Mouse (Mus musculus): ENCODE results near the gene Gprin3. TPM values are rescaled to one million over a fixed set of nuclear protein-coding genes. Genes with fewer than 3 reads are reported as not detected.

Gprin3 gene
- polyA plus RNA-seq, 1 experiment from 2014 or later, result 5.3 TPM

DNA sequence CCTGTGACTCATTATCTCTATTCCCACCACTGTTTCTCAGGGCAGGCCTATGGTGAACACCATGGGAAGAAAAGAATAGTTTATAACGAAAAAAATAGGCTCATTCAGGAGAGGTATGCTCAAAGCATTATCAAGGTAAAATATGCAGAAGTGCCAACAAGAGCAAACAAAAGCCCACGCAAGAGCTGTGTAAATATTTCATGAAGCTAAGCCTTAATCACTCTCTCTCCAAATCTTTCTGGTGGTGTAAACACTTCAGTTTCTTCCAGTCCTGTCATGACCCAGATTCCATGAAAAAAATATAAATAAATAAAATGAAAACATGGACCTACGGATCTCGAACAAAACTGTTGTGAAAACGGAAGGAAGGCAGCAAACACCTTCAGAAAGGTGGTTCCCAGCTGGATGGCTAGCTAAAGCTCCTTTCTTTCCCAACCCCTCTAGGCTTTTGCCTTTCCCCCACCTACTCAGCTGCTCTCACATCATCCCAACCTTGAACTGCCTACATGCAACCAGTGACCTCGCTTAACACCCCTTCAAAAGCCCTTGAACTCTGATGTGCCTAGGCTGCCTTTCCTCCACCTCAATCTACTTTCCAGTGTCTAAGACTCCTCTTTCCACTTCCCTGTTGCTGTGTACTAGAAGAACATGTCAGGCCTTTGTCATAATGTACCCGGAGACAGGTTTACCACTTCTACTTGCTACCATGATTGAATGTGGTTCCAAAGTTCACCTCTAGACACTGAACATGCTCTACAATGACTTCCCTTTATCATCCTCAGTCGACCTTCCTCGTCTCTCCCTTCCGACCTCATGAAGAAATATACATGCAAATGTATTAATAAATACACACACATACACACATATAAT is 988 bp downstream of the Gprin3 start:
- Histone ChIP-seq H3K36me3 (ENCODE audit: control insufficient read depth, insufficient read depth, low read length) (no peaks in the 10 kb centered on the region), H3K9me3 (ENCODE audit: control insufficient read depth, low read length) (no peaks in the 10 kb centered on the region), H3K4me3 (ENCODE audit: low read depth, low read length) (peak overlapping the region; percentile 40), H3K4me1 (replicated peaks; ENCODE audit: control insufficient read depth, insufficient read depth, low read length) (0 out of 2 replicates have a peak, but pooled peaks cover 3% of the 10 kb centered on the region), H3K4me2 (ENCODE audit: low read length) (peak overlapping the region; percentile 59), H3K9ac (ENCODE audit: low read length) (no peak overlapping the region), H3K27me3 (replicated peaks; ENCODE audit: control insufficient read depth, insufficient read depth, low read length) (no peaks in the 10 kb centered on the region), H3K27ac (ENCODE audit: low read depth) (peak overlapping the region; percentile 25; the same call in 1 of the 2 replicates)
- 54% methylated on average over 10 of the region's 10 CpGs for WGBS
- DNase-seq (ENCODE audit: low spot score) (no peak), ATAC-seq (replicated peaks; ENCODE audit: low FRiP score, low TSS enrichment, low read depth) (peak; percentile 52)

DNA sequence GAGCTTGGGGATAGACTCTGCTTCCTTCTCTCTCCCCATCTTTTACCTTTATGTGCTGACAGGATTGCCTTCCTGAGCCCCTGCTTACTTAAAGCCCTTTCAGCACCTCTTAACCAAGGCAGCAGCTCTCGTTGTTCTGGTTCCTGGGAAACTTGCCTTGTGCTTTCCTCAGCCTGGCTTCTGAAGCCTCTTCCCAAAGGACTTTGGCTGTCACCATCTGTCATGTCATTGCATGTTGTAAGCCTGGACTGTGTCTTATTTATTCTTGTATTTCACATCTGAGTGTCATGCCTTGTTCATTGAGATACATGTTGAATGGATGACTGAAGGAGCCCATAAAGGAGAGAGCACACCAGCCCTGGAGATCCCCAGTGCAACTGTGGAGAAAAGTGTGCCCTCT is 2.3 kb downstream of the Gprin3 start:
- WGBS, result 38% methylated on average over 1 of the region's 1 CpGs
- H3K9me3 ChIP-seq (ENCODE audit: control insufficient read depth, low read length), result no peaks in the 10 kb centered on the region
- no peak overlapping the region for H3K9ac ChIP-seq (ENCODE audit: low read length)
- no peak overlapping the region for H3K4me3 ChIP-seq (ENCODE audit: low read depth, low read length)
- no peak overlapping the region for H3K4me2 ChIP-seq (ENCODE audit: low read length)
- no peak overlapping the region for H3K27ac ChIP-seq (ENCODE audit: low read depth)
- ATAC-seq (replicated peaks; ENCODE audit: low FRiP score, low TSS enrichment, low read depth) (no peak), DNase-seq (ENCODE audit: low spot score) (no peak)
- H3K27me3 ChIP-seq (replicated peaks; ENCODE audit: control insufficient read depth, insufficient read depth, low read length), result no peaks in the 10 kb centered on the region
- 0 out of 2 replicates have a peak, but pooled peaks cover 3% of the 10 kb centered on the region for H3K4me1 ChIP-seq (replicated peaks; ENCODE audit: control insufficient read depth, insufficient read depth, low read length)
- H3K36me3 ChIP-seq (ENCODE audit: control insufficient read depth, insufficient read depth, low read length), result no peaks in the 10 kb centered on the region

DNA sequence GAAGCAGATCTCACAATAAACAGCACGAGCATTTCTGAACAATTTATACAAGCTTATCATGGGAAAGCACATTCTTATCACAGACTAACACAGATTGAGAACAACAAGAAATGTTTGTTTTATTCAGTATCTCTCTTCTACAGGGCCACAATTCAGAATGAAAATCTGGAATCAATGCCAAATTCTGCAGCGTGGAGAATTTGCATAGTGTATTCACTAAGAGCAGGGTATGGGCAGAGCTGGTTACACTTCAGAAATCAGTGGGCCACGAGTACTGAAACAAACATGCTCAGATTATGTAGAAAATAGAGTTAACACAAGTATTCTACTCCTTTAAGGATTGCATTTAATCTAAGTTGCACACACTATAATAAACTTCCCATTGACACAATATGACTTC is 6.8 kb downstream of the Gprin3 start:
- H3K4me2 ChIP-seq (ENCODE audit: low read length), result no peak overlapping the region
- no peak for DNase-seq (ENCODE audit: low spot score)
- no peaks in the 10 kb centered on the region for H3K36me3 ChIP-seq (ENCODE audit: control insufficient read depth, insufficient read depth, low read length)
- no peaks in the 10 kb centered on the region for H3K9me3 ChIP-seq (ENCODE audit: control insufficient read depth, low read length)
- no peak for ATAC-seq (replicated peaks; ENCODE audit: low FRiP score, low TSS enrichment, low read depth)
- no peak overlapping the region for H3K27ac ChIP-seq (ENCODE audit: low read depth)
- no peak overlapping the region for H3K4me3 ChIP-seq (ENCODE audit: low read depth, low read length)
- H3K27me3 ChIP-seq (replicated peaks; ENCODE audit: control insufficient read depth, insufficient read depth, low read length), result no peaks in the 10 kb centered on the region
- H3K4me1 ChIP-seq (replicated peaks; ENCODE audit: control insufficient read depth, insufficient read depth, low read length), result no peaks in the 10 kb centered on the region
- H3K9ac ChIP-seq (ENCODE audit: low read length), result no peak overlapping the region
- 75% methylated on average over 3 of the region's 3 CpGs for WGBS

- no peak overlapping the region for H3K4me3 ChIP-seq (ENCODE audit: low read depth, low read length)
- H3K27me3 ChIP-seq (replicated peaks; ENCODE audit: control insufficient read depth, insufficient read depth, low read length), result no peaks in the 10 kb centered on the region
- no peaks in the 10 kb centered on the region for H3K4me1 ChIP-seq (replicated peaks; ENCODE audit: control insufficient read depth, insufficient read depth, low read length)
- no peak overlapping the region for H3K27ac ChIP-seq (ENCODE audit: low read depth)
- H3K36me3 ChIP-seq (ENCODE audit: control insufficient read depth, insufficient read depth, low read length), result no peaks in the 10 kb centered on the region
- ATAC-seq (replicated peaks; ENCODE audit: low FRiP score, low TSS enrichment, low read depth), result no peak
- DNase-seq (ENCODE audit: low spot score), result no peak
- H3K9ac ChIP-seq (ENCODE audit: low read length), result no peak overlapping the region
- no peak overlapping the region for H3K4me2 ChIP-seq (ENCODE audit: low read length)
- no peaks in the 10 kb centered on the region for H3K9me3 ChIP-seq (ENCODE audit: control insufficient read depth, low read length)
- 54% methylated on average over 2 of the region's 2 CpGs for WGBS
These were observed 7.4 kb downstream of the Gprin3 start for GRCm38 (mm10) chr6:59418659-59419058.

DNA sequence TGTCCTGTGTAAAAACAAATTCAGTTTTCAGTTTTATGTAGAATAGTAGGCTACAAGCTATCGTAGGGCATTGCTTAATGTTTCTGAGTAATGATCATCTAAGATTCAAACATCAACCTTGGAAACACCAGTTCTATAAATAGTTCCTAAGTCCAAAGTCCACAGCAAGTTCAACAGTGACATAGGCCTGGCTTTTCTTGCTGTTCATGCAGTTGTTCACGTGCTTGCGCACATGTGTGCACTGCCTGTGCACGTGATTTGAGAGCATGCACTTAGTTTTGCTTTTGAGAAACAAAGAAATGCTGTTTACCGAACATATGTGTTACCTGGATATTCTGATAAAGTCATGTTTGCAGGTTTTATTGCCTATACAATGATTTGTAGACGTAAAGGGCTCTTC is 11.3 kb downstream of the Gprin3 start:
- Histone ChIP-seq H3K4me3 (ENCODE audit: low read depth, low read length) (no peak overlapping the region), H3K27ac (ENCODE audit: low read depth) (no peak overlapping the region), H3K4me2 (ENCODE audit: low read length) (no peak overlapping the region), H3K36me3 (ENCODE audit: control insufficient read depth, insufficient read depth, low read length) (no peaks in the 10 kb centered on the region), H3K9ac (ENCODE audit: low read length) (no peak overlapping the region), H3K27me3 (replicated peaks; ENCODE audit: control insufficient read depth, insufficient read depth, low read length) (no peaks in the 10 kb centered on the region), H3K9me3 (ENCODE audit: control insufficient read depth, low read length) (no peaks in the 10 kb centered on the region), H3K4me1 (replicated peaks; ENCODE audit: control insufficient read depth, insufficient read depth, low read length) (0 out of 2 replicates have a peak, but pooled peaks cover 6% of the 10 kb centered on the region)
- WGBS, result 70% methylated on average over 6 of the region's 6 CpGs
- no peak for DNase-seq (ENCODE audit: low spot score)
- ATAC-seq (replicated peaks; ENCODE audit: low FRiP score, low TSS enrichment, low read depth), result peak; percentile 64

GRCm38 (mm10) chr6:59412417-59413346 is 13.4 kb downstream of the Gprin3 start:
- H3K9ac ChIP-seq (ENCODE audit: low read length), result no peak overlapping the region
- H3K4me2 ChIP-seq (ENCODE audit: low read length), result no peak overlapping the region
- no peaks in the 10 kb centered on the region for H3K9me3 ChIP-seq (ENCODE audit: control insufficient read depth, low read length)
- 32% methylated on average over 13 of the region's 13 CpGs for WGBS
- DNase-seq (ENCODE audit: low spot score) (no peak), ATAC-seq (replicated peaks; ENCODE audit: low FRiP score, low TSS enrichment, low read depth) (peak; percentile 60; the same call in 1 of the 2 replicates)
- 0 out of 2 replicates have a peak, but pooled peaks cover 6% of the 10 kb centered on the region for H3K4me1 ChIP-seq (replicated peaks; ENCODE audit: control insufficient read depth, insufficient read depth, low read length)
- no peak overlapping the region for H3K4me3 ChIP-seq (ENCODE audit: low read depth, low read length)
- H3K27ac ChIP-seq (ENCODE audit: low read depth), result peak overlapping the region; percentile 76
- no peaks in the 10 kb centered on the region for H3K27me3 ChIP-seq (replicated peaks; ENCODE audit: control insufficient read depth, insufficient read depth, low read length)
- H3K36me3 ChIP-seq (ENCODE audit: control insufficient read depth, insufficient read depth, low read length), result no peaks in the 10 kb centered on the region

DNA sequence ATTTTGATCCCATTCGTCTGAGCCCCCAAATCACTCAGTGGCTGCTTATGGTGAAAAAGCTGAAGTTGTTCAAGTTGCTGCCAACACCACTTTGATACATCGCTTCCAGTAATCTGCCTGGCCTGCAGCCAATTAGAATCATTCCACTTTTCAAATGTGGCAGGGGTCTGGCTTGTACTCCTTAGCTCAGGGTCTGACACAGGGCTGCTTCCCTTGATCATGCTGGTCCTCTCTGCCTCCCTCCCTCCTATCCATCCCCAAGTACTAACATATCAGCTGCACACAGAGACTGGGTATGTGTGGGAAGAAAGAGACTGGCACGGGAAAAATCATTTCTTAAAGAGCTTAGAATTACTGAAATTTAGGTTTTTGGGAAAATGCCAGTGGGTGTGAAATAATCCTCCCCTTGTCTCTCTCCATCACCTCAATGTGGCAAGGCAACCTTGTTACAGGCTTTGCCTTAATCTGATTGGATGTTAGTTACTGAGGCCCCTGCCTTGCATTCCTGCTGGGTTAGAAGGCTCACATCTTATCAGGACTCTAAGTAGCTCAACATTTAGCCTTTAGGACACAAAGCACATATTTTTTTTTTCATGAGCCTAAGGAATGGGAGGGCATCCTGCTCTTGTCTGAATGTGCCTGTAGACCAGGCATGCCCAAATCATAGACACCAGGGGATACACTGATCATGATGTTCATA is 16.9 kb downstream of the Gprin3 start:
- Histone ChIP-seq H3K9me3 (ENCODE audit: control insufficient read depth, low read length) (no peaks in the 10 kb centered on the region), H3K27me3 (replicated peaks; ENCODE audit: control insufficient read depth, insufficient read depth, low read length) (no peaks in the 10 kb centered on the region), H3K9ac (ENCODE audit: low read length) (no peak overlapping the region), H3K36me3 (ENCODE audit: control insufficient read depth, insufficient read depth, low read length) (no peaks in the 10 kb centered on the region), H3K4me2 (ENCODE audit: low read length) (no peak overlapping the region), H3K4me3 (ENCODE audit: low read depth, low read length) (no peak overlapping the region), H3K27ac (ENCODE audit: low read depth) (no peak overlapping the region), H3K4me1 (replicated peaks; ENCODE audit: control insufficient read depth, insufficient read depth, low read length) (0 out of 2 replicates have a peak, but pooled peaks cover 6% of the 10 kb centered on the region)
- no peak for DNase-seq (ENCODE audit: low spot score)
- 66% methylated on average over 3 of the region's 3 CpGs for WGBS
- ATAC-seq (replicated peaks; ENCODE audit: low FRiP score, low TSS enrichment, low read depth), result no peak

DNA sequence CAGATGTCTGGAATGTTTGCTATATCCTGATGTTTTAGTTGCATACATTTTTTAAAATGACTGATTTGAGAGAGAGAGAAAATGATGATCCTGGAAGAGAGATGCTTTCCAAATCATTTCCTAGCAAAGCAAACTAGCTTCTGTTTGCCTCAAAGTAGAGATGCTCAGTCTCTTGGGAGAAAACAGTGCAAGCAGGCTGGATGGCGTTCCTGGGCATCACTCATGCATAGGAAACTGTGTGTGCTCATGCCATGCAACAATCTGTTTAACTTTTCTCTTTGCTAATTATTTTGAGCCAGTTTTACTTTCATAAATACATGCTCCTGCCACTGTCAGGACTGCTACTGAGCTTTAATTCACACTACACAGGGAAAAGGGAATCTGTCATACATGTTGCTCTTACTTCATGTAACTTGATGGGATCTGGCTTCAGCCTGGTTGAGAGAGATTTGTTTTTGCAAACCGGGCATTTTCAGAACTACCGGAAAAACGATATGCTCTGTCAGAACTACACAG is 18.6 kb downstream of the Gprin3 start:
- no peaks in the 10 kb centered on the region for H3K36me3 ChIP-seq (ENCODE audit: control insufficient read depth, insufficient read depth, low read length)
- no peak for ATAC-seq (replicated peaks; ENCODE audit: low FRiP score, low TSS enrichment, low read depth)
- no peak overlapping the region for H3K9ac ChIP-seq (ENCODE audit: low read length)
- no peak overlapping the region for H3K4me2 ChIP-seq (ENCODE audit: low read length)
- WGBS, result 70% methylated on average over 4 of the region's 4 CpGs
- no peaks in the 10 kb centered on the region for H3K27me3 ChIP-seq (replicated peaks; ENCODE audit: control insufficient read depth, insufficient read depth, low read length)
- H3K4me1 ChIP-seq (replicated peaks; ENCODE audit: control insufficient read depth, insufficient read depth, low read length), result no peaks in the 10 kb centered on the region
- no peak overlapping the region for H3K4me3 ChIP-seq (ENCODE audit: low read depth, low read length)
- no peak overlapping the region for H3K27ac ChIP-seq (ENCODE audit: low read depth)
- DNase-seq (ENCODE audit: low spot score), result no peak
- H3K9me3 ChIP-seq (ENCODE audit: control insufficient read depth, low read length), result no peaks in the 10 kb centered on the region
